Mouse (Mus musculus) skeletal muscle tissue, adult 2 months (tissue): Measurements from ENCODE around the gene Itga3.

ENCODE experiments used
- DNase-seq: peaks from one replicate; pipeline ENCODE4 v3.0.0-alpha.2; 2012; ENCODE audit warnings: low read depth, low spot score

The Itga3 gene

GRCm38 (mm10) chr11:95006038-95006437 is 70.6 kb downstream of the Itga3 start:
- DNase-seq = no peak

DNA sequence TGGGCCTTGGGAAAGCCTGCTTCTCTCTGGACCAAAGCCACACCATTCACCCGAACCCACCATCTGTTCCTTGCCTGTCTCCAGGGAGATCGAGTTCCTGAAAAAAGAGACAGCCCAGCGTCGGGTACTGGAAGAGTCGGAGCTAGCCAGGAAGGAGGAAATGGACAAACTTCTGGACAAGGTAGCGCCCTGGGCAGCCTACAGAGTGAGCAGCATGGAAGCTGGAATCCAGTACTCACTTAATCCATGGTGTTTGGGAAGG is 71.7 kb downstream of the Itga3 start:
- DNase-seq = no peak

DNA sequence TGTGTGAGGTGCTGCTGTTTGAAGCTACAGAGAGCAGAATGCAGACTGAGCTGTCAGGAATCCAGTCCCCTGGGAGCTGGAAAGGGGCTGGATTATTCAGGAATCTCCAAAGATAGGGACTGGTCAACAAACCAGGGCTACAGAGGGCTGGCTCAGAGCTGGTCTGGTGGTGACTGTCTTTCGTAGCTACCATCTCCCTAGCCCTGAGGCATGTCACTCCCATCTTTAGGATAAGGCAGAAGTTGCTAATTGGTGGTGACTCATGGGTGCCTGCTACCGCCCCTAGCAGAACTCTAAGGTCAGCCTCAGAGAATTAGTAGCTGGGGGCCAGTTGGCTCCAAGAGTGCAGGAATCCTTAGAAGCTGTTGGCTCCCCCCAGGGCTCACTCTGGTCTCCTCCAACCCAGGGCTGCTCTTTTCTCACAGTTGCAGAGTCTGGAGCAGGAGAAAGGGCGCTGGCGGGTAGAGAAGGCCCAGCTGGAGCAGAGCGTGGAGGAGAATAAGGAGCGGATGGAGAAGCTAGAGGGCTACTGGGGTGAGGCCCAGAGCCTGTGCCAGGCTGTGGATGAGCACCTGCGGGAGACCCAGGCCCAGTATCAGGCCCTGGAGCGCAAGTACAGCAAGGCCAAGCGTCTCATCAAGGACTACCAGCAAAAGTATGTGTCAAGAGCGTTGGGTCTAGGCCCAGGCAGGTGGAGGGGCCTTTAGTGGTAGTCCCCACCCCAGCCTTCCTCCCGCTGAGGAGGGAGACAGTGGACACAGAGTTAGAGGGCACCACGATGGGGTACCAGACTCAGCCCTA is 72.3 kb downstream of the Itga3 start:
- no peak for DNase-seq

GRCm38 (mm10) chr11:95002705-95003104 is 73.9 kb downstream of the Itga3 start:
- no peak for DNase-seq

DNA sequence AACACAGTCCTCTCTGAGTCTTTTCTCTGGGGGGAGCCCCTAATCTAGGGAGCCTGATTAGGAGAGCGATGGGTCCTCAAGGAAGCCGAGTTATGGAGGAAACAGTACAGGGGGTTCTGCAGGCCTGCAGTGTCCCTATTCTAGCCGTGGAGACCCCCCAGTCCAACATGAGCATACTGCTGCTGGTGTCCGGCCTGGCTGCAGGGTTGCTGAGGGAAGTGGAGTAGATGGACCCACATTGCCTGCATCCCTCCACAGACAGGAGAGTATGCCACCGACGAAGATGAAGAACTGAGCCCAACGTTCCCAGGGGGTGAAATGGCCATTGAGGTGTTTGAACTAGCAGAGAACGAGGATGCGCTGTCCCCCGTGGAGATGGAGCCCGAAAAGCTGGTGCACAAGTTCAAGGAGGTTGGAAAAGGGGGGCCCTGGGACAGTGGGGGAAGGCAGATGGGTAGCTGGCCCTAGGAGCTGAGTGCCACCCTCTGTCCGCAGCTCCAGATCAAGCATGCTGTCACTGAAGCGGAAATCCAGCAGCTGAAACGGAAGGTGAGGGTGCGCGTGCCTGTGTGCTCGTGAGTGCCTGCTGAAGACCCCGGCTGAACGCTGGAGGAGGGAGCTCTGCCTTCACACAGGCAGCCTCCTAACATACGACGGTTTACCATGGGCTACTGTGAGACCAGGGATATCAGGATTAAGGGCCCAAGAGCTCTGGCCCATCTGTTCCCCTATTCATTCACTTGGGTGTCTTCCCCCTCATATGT is 74.8 kb downstream of the Itga3 start:
- DNase-seq = no peak

DNA sequence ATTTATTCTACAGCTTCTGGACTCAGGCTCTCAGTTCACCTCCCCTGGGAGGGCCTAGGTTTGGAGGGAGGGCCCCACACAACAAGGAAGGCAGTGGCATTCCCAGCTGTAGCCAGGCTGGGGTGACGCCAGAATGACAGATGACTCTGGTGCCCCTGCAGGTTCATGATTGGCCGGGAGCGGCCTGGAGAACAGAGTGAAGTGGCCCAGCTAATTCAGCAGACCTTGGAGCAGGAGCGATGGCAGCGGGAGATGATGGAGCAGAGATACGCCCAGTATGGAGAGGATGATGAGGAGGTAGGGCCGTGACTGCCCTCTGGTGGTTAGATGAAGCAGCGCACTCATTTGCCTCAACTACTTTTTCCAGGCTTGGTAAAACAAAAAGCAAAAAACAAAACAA is 75.5 kb downstream of the Itga3 start:
- DNase-seq = peak; percentile 73

DNA sequence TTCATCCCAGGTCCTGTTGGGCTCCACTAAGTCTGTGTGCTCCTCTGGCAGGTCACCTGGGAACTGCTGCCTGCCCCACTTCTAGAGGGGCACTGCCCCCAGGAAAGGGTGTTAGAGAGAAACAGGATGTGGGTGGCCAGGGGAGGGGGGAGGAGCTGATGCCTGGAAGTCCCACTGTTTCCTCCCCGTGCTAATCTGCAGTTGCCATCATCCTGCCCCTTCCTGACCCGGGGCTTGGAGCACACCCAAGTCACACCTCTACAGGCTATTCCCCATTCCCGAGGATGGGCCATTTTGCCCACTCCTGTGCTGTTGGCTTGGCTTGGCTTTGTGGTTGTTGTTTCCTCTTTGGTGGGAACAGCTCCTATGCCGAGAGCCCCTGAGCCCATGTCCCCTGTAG is 76.1 kb downstream of the Itga3 start:
- no peak for DNase-seq

GRCm38 (mm10) chr11:95000128-95000527 is 76.5 kb downstream of the Itga3 start:
- no peak for DNase-seq

GRCm38 (mm10) chr11:94998041-94998531 is 78.5 kb downstream of the Itga3 start:
- no peak for DNase-seq

- no peak for DNase-seq
Measured at GRCm38 (mm10) chr11:94997596-94997995, 79.0 kb downstream of the Itga3 start.

DNA sequence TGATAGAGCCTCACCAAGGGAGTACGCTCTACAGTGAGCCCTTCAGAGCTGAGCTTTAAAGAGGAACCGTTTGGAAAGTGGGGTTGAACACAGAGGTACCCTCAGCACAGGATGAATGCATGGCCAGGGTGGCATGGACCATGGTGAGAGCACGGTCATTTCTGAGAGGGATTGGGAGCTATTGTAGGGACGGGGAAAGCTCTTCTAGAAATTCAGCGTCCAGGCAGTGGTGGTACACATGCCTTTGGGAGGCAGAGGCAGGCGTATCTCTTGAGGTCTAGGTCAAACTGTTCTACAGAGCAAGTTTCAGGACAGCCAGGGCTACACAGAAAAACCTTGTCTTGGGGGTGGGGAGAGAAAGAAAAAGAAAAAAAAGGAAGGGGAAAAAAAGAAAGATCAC is 79.6 kb downstream of the Itga3 start:
- no peak for DNase-seq

- DNase-seq = no peak
Measured at GRCm38 (mm10) chr11:94996101-94996500, 80.5 kb downstream of the Itga3 start.

- no peak for DNase-seq
Measured at GRCm38 (mm10) chr11:94994947-94995772, 81.4 kb downstream of the Itga3 start.
